Mouse (Mus musculus) liver, postnatal 0 days (tissue): ENCODE measurements around the gene Npffr2.

ENCODE experiments used
- CTCF ChIP-seq: sonication (generic); IDR thresholded peaks from 2 replicates; pipeline ENCODE4 v1.5.1; 2016; ENCODE audit warnings: antibody characterized with exemption, low read depth
- EP300 ChIP-seq: IDR thresholded peaks from 2 replicates; pipeline ENCODE4 v1.6.1; 2016; ENCODE audit warnings: antibody characterized with exemption, low read depth, mild to moderate bottlenecking

- TF ChIP-seq CTCF (no peak), EP300 (no peak)
Observed at GRCm38 (mm10) chr5:89536018-89536417, 8.8 kb downstream of the Npffr2 start.
